Mouse (Mus musculus): Measurements from ENCODE around the gene Tmem128. TPM values are rescaled to one million over a fixed set of nuclear protein-coding genes. Genes with fewer than 3 reads are reported as not detected.

Tmem128 gene
- polyA plus RNA-seq, 1 experiment, result 57.1 TPM

DNA sequence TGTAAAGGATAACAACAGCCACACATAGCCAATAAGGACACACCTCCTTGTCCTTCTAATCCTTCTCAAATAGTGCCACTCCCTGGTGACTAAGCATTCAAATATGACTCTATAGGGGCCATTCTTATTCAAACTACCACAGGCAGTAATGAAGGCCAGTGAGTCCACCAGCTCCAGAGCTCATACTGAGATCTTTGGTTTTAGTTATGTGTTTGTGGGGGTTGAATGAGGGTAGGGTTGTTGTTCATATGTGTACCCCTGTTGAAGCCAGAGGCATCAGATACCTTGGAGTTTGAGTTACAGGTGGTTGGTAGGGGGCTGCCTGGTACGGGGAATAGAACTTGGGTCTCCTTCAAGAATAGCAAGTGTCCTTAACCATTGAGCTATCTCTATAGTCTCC lies 3.4 kb upstream of the Tmem128 start:
- Histone ChIP-seq H3K36me3 (ENCODE audit: control insufficient read depth, insufficient read depth, low read length) (no peaks in the 10 kb centered on the region), H3K27me3 (ENCODE audit: control insufficient read depth, insufficient read depth, low read length) (no peaks in the 10 kb centered on the region), H3K27ac (ENCODE audit: control insufficient read depth, insufficient read depth, low read length) (no peak overlapping the region), H3K4me1 (replicated peaks; ENCODE audit: control insufficient read depth, insufficient read depth, low read length) (peaks cover 6% of the 10 kb centered on the region; the same call in 1 of the 2 replicates), H3K4me3 (ENCODE audit: control insufficient read depth, insufficient read depth, low read length) (no peak overlapping the region)
- no peak for TF ChIP-seq CTCF (IDR thresholded peaks at IDR 0.05; ENCODE audit: borderline replicate concordance, control insufficient read depth, extremely low read depth, insufficient read depth, low read length, poor library complexity)
- no peak for TF ChIP-seq POLR2A (IDR thresholded peaks at IDR 0.05; ENCODE audit: control insufficient read depth, extremely low read depth, insufficient read depth, low read length, poor library complexity)
- DNase-seq, result no peak
- 93% methylated on average over 1 of the region's 1 CpGs for WGBS

DNA sequence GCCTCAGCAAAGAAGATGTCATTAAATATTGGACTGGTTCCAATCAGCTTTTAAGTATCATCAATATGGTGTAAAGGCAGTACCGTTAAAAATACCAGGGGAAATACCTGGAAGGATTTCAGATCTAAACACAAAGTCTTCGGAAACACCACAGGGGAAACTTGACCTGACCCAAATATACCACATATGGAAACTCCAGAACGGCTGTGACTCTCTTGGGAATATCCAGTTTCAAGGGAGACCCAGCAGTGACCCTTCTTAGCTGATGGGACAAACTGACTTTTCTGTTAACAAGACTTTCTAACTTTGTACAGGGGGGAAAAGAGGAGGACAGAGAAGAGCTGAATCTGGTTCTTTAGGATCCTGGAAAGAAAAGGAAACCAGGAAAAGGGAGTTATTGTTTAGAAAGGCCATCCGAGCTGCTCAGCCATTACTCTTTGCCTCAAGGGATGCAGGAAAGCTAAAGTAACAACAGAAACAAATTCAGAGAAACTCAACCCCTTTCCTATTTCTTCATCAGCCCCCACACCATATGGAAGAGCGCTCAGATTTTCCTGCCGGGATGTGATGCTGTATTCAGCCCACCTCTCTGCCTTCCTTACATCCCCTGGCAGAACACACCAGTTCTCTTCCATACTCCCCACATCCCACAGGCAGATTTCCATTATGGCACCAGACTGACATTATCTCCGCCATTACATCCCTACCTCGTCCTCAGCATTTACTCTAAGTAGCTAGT lies 1.8 kb upstream of the Tmem128 start:
- H3K4me1 ChIP-seq (replicated peaks; ENCODE audit: control insufficient read depth, insufficient read depth, low read length), result peaks cover 6% of the 10 kb centered on the region; the same call in 1 of the 2 replicates
- WGBS, result 92% methylated on average over 8 of the region's 8 CpGs
- no peak overlapping the region for H3K27ac ChIP-seq (ENCODE audit: control insufficient read depth, insufficient read depth, low read length)
- no peak overlapping the region for H3K4me3 ChIP-seq (ENCODE audit: control insufficient read depth, insufficient read depth, low read length)
- peaks cover 4% of the 10 kb centered on the region for H3K36me3 ChIP-seq (ENCODE audit: control insufficient read depth, insufficient read depth, low read length)
- no peak for DNase-seq
- no peaks in the 10 kb centered on the region for H3K27me3 ChIP-seq (ENCODE audit: control insufficient read depth, insufficient read depth, low read length)
- TF ChIP-seq CTCF (IDR thresholded peaks at IDR 0.05; ENCODE audit: borderline replicate concordance, control insufficient read depth, extremely low read depth, insufficient read depth, low read length, poor library complexity) (no peak), POLR2A (IDR thresholded peaks at IDR 0.05; ENCODE audit: control insufficient read depth, extremely low read depth, insufficient read depth, low read length, poor library complexity) (no peak)

DNA sequence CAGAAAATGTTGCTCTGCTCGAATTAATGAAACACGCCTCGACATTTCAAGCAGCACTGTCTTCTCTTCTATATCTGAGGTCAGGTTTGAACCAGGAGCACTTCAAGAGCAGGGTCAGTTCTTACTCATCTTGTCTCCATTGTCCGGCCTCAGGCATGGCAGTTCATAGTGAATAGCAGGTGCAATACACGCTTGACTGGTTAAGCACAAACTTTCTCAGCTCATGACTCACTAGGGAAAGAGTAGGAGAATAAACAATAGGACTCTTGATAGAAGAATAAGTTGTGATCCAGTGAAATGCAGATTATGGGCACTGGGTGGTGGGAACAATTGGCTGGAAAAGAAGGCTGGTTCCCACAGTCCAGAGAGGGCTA lies 1.2 kb upstream of the Tmem128 start:
- Histone ChIP-seq H3K36me3 (ENCODE audit: control insufficient read depth, insufficient read depth, low read length) (peaks cover 10% of the 10 kb centered on the region), H3K27me3 (ENCODE audit: control insufficient read depth, insufficient read depth, low read length) (no peaks in the 10 kb centered on the region), H3K4me3 (ENCODE audit: control insufficient read depth, insufficient read depth, low read length) (no peak overlapping the region), H3K4me1 (replicated peaks; ENCODE audit: control insufficient read depth, insufficient read depth, low read length) (peaks cover 6% of the 10 kb centered on the region; the same call in 1 of the 2 replicates), H3K27ac (ENCODE audit: control insufficient read depth, insufficient read depth, low read length) (no peak overlapping the region)
- WGBS, result 93% methylated on average over 5 of the region's 5 CpGs
- no peak for DNase-seq
- TF ChIP-seq POLR2A (IDR thresholded peaks at IDR 0.05; ENCODE audit: control insufficient read depth, extremely low read depth, insufficient read depth, low read length, poor library complexity) (no peak), CTCF (IDR thresholded peaks at IDR 0.05; ENCODE audit: borderline replicate concordance, control insufficient read depth, extremely low read depth, insufficient read depth, low read length, poor library complexity) (no peak)

DNA sequence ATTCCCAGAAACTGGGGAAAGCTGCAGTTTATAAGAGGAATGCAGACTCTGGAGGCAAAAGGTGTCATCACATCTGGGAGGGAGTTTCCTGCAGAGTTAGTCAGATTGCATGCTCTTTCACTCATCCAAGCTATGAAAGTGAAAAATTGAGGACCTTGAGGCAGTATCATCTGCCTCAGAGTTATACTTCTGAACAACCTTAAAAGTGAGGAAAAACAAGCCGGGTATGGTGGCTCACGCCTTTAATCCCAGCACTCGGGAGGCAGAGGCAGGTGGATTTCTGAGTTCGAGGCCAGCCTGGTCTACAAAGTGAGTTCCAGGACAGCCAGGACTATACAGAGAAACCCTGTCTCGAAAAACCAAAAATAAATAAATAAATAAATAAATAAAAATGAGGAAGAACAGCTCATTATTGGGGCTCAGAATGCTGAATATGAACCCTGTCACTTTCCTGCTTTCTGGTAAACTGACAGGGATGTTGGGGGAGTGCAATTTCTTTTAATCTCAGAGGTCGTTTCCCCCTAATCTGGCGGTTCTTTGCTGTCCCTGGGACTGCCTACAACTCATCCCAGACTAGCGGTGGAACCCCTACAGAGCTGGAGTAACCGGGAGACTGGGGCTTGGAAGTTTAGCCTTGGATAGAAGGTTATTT lies 404 bp upstream of the Tmem128 start:
- DNase-seq, result peak; percentile 14
- Histone ChIP-seq H3K4me1 (replicated peaks; ENCODE audit: control insufficient read depth, insufficient read depth, low read length) (peaks cover 6% of the 10 kb centered on the region; the same call in 1 of the 2 replicates), H3K27me3 (ENCODE audit: control insufficient read depth, insufficient read depth, low read length) (no peaks in the 10 kb centered on the region), H3K36me3 (ENCODE audit: control insufficient read depth, insufficient read depth, low read length) (peaks cover 18% of the 10 kb centered on the region), H3K27ac (ENCODE audit: control insufficient read depth, insufficient read depth, low read length) (peak overlapping the region; percentile 49; the same call in 1 of the 2 replicates), H3K4me3 (ENCODE audit: control insufficient read depth, insufficient read depth, low read length) (peak overlapping the region; percentile 94)
- WGBS, result 39% methylated on average over 9 of the region's 9 CpGs
- TF ChIP-seq CTCF (IDR thresholded peaks at IDR 0.05; ENCODE audit: borderline replicate concordance, control insufficient read depth, extremely low read depth, insufficient read depth, low read length, poor library complexity) (no peak), POLR2A (IDR thresholded peaks at IDR 0.05; ENCODE audit: control insufficient read depth, extremely low read depth, insufficient read depth, low read length, poor library complexity) (no peak)

DNA sequence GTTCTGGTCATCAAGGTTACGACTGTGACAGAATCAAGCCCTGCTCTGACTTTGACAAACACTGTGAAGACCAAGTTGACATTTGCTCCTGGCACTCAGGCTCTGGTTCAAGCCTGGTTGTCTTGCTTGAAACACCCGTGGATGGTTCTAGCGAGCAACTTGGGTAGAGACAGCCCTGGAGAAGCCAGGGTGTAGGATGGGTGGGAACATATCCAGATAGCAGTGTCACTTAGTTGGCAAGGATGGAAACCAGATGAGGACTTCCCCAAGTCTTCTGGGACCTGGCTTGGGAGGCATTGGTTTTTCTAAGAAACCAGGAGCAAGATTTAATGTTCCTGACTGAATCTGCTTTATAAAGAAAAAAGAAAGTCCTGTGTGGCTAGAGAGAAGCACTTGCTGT lies 11.0 kb downstream of the Tmem128 start:
- TF ChIP-seq CTCF (IDR thresholded peaks at IDR 0.05; ENCODE audit: borderline replicate concordance, control insufficient read depth, extremely low read depth, insufficient read depth, low read length, poor library complexity) (no peak), POLR2A (IDR thresholded peaks at IDR 0.05; ENCODE audit: control insufficient read depth, extremely low read depth, insufficient read depth, low read length, poor library complexity) (no peak)
- no peak for DNase-seq
- Histone ChIP-seq H3K27ac (ENCODE audit: control insufficient read depth, insufficient read depth, low read length) (no peak overlapping the region), H3K27me3 (ENCODE audit: control insufficient read depth, insufficient read depth, low read length) (no peaks in the 10 kb centered on the region; the same call in 1 of the 2 replicates), H3K36me3 (ENCODE audit: control insufficient read depth, insufficient read depth, low read length) (peaks cover 10% of the 10 kb centered on the region; the same call in 1 of the 2 replicates), H3K4me3 (ENCODE audit: control insufficient read depth, insufficient read depth, low read length) (no peak overlapping the region), H3K4me1 (replicated peaks; ENCODE audit: control insufficient read depth, insufficient read depth, low read length) (no peaks in the 10 kb centered on the region)
- 96% methylated on average over 3 of the region's 3 CpGs for WGBS

DNA sequence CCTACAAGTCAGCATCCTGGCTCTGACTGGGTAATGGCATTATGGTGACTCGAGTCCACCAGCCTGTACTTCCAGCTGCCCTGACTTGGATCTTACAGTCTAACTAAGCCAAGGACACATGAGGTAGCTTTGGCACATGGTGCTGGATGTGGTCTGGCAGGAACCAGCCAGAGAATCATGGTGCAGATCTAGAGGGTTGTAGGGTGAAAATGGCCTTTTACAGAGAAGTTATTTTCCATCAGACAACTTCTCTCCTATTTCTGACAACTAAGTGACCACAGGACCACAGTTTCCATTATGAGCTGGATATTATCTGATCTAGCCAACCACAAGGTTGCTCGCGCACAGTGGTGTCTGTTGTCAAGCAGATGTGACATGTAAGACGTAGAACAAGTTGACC lies 13.8 kb downstream of the Tmem128 start:
- H3K27ac ChIP-seq (ENCODE audit: control insufficient read depth, insufficient read depth, low read length), result no peak overlapping the region
- no peaks in the 10 kb centered on the region for H3K4me1 ChIP-seq (replicated peaks; ENCODE audit: control insufficient read depth, insufficient read depth, low read length)
- DNase-seq, result no peak
- H3K4me3 ChIP-seq (ENCODE audit: control insufficient read depth, insufficient read depth, low read length), result no peak overlapping the region
- TF ChIP-seq POLR2A (IDR thresholded peaks at IDR 0.05; ENCODE audit: control insufficient read depth, extremely low read depth, insufficient read depth, low read length, poor library complexity) (no peak), CTCF (IDR thresholded peaks at IDR 0.05; ENCODE audit: borderline replicate concordance, control insufficient read depth, extremely low read depth, insufficient read depth, low read length, poor library complexity) (no peak)
- 46% methylated on average over 4 of the region's 4 CpGs for WGBS
- no peaks in the 10 kb centered on the region; the same call in 1 of the 2 replicates for H3K36me3 ChIP-seq (ENCODE audit: control insufficient read depth, insufficient read depth, low read length)
- H3K27me3 ChIP-seq (ENCODE audit: control insufficient read depth, insufficient read depth, low read length), result peaks cover 13% of the 10 kb centered on the region; the same call in 1 of the 2 replicates

All from thymus, adult 2 months (tissue).